Mouse (Mus musculus) gastrocnemius, postnatal 14 days (tissue): Measurements from ENCODE around the gene Gm10666. TPM values are rescaled to one million over a fixed set of nuclear protein-coding genes. Genes with fewer than 3 reads are reported as not detected.
"Not testable (repeated sequence)": the region's sequence is repeated elsewhere in the genome, so short reads cannot be mapped to it uniquely, and the experiment has no call there.

Experiments used
- DNase-seq: peaks from one replicate; pipeline ENCODE4 v3.0.0; 2021; ENCODE audit warnings: mixed read lengths
- intact Hi-C: fragments of 180-260 bp; cut with DNase I; formaldehyde crosslinking; loops from one replicate; pipeline ENCODE4 v1.15.1; 2025; ENCODE audit warnings: low total_unique reads
- long read RNA-seq, 2 experiments: library from polyadenylated mRNA; stranded (forward); transcript quantifications; one replicate each; pipeline ENCODE4 v2.0.0; 2021
- total RNA-seq, 2 experiments: library from RNA; stranded (reverse); gene quantifications; 2 replicates each; pipeline ENCODE4 v1.2.3; 2021

Gene Gm10666
- not detected for total RNA-seq
- long read RNA-seq, experiment 1: 0 reads
- long read RNA-seq, experiment 2: 0 reads

- DNase-seq, intact Hi-C loops: not testable (repeated sequence)
Measured at GRCm38 (mm10) chr7:22134641-22135040, at the start of gene Gm10666. Gm10666 (minus strand) TSS chr7:22134741.

- intact Hi-C loops, DNase-seq: not testable (repeated sequence)
Measured at GRCm38 (mm10) chr7:22163935-22164334, 29.4 kb upstream of the Gm10666 start, which contains the start of gene Vmn1r142. Vmn1r142 (minus strand) TSS chr7:22164035.

GRCm38 (mm10) chr7:22118145-22118544 lies 16.4 kb downstream of the Gm10666 start, which contains the start of gene Gm16451:
Gm16451 (minus strand) TSS chr7:22118245.
- intact Hi-C loops, DNase-seq: not testable (repeated sequence)

Other genes starting within 250 kb of the Gm10666 start
- not detected for gene Gm5891, start 213.4 kb downstream of the Gm10666 start, total RNA-seq
- not detected for gene Vmn1r137, start 140.2 kb downstream of the Gm10666 start, total RNA-seq
- gene Vmn1r138, start 105.8 kb downstream of the Gm10666 start, total RNA-seq: not detected
- not detected for gene Gm6176, start 78.4 kb downstream of the Gm10666 start, total RNA-seq
- gene Vmn1r139, start 65.7 kb downstream of the Gm10666 start, total RNA-seq: not detected
- gene Gm16451, start 16.5 kb downstream of the Gm10666 start, total RNA-seq: not detected
- gene Vmn1r142, start 29.3 kb upstream of the Gm10666 start, total RNA-seq: not detected
- not detected for gene Vmn1r143, start 54.6 kb upstream of the Gm10666 start, total RNA-seq
- not detected for gene Gm8653, start 66.5 kb upstream of the Gm10666 start, total RNA-seq
- gene Gm8453, start 94.7 kb upstream of the Gm10666 start, total RNA-seq: not detected
- not detected for gene Gm4187, start 195.0 kb upstream of the Gm10666 start, total RNA-seq
- gene Gm8660, start 236.3 kb upstream of the Gm10666 start, total RNA-seq: not detected